ENCODE assay signal across 20 mouse cellular contexts in genomic region chr17:5334567-5334966, GRCm38 (mm10).
DNase-seq lines count a peak whose midpoint lies in the region; ATAC-seq and TF ChIP-seq lines count a peak whose summit lies in the region.
"Had no signal": no experiment of that assay in that cellular context is flagged by ENCODE, and none has a peak within 500 bp of the region (broad histone marks: within the 10 kb centered on the region; RNA-seq: fewer than 3 reads in every experiment).

No protein-coding gene starts in this region.

- H3K4me2 ChIP-seq in forebrain, postnatal 0 days (ENCODE audit: low read depth) = no peak overlapping the region
- H3K4me2 ChIP-seq in forebrain, embryonic 11.5 days (ENCODE audit: low read depth, low read length, severe bottlenecking) = no peak overlapping the region
- no peak overlapping the region for H3K4me2 ChIP-seq in hindbrain, embryonic 14.5 days (replicated peaks)
- no peak overlapping the region for H3K4me2 ChIP-seq in hindbrain, embryonic 16.5 days (ENCODE audit: low read length)
- H3K4me2 ChIP-seq in midbrain, postnatal 0 days (ENCODE audit: low read depth, low read length, poor library complexity, severe bottlenecking) = no peak overlapping the region
- H3K4me2 ChIP-seq in midbrain, embryonic 16.5 days (ENCODE audit: low read length) = no peak overlapping the region
- H3K4me2 ChIP-seq in stomach, postnatal 0 days (replicated peaks; ENCODE audit: low read depth) = no peak overlapping the region
- H3K4me2 ChIP-seq: forebrain, embryonic 12.5 days; heart, embryonic 13.5 days had no signal

- no peak overlapping the region for H3K4me3 ChIP-seq in forebrain, postnatal 0 days (ENCODE audit: low read depth, low read length)
- H3K4me3 ChIP-seq in forebrain, embryonic 11.5 days (ENCODE audit: low read depth, low read length) = no peak overlapping the region
- H3K4me3 ChIP-seq in hindbrain, embryonic 14.5 days (replicated peaks; ENCODE audit: low read length) = no peak overlapping the region
- H3K4me3 ChIP-seq in hindbrain, embryonic 16.5 days (ENCODE audit: low read length) = no peak overlapping the region
- no peak overlapping the region for H3K4me3 ChIP-seq in midbrain, postnatal 0 days (ENCODE audit: low read depth, low read length)
- no peak overlapping the region for H3K4me3 ChIP-seq in midbrain, embryonic 16.5 days (ENCODE audit: low read depth, low read length)
- H3K4me3 ChIP-seq in stomach, postnatal 0 days (ENCODE audit: low read depth, low read length) = no peak overlapping the region
- H3K4me3 ChIP-seq: forebrain, embryonic 12.5 days; heart, embryonic 13.5 days; hindbrain, embryonic 10.5 days had no signal

- peak; percentile 10; the same call in 1 of the 2 replicates for ATAC-seq in forebrain, postnatal 0 days
- ATAC-seq in forebrain, embryonic 11.5 days (replicated peaks; ENCODE audit: low FRiP score) = no peak
- peak; percentile 40; the same call in 1 of the 2 replicates for ATAC-seq in hindbrain, embryonic 14.5 days (ENCODE audit: low FRiP score)
- no peak; the same call in 1 of the 2 replicates for ATAC-seq in hindbrain, embryonic 16.5 days
- no peak for ATAC-seq in midbrain, postnatal 0 days (ENCODE audit: low FRiP score)
- ATAC-seq in midbrain, embryonic 16.5 days = no peak
- ATAC-seq in stomach, postnatal 0 days (ENCODE audit: low FRiP score, low TSS enrichment) = peak; percentile 39; the same call in 1 of the 2 replicates
- ATAC-seq: CD4-positive, CD25-positive, alpha-beta regulatory T cell, adult 4 months had no signal

- no peak overlapping the region for H3K9ac ChIP-seq in forebrain, postnatal 0 days
- H3K9ac ChIP-seq in forebrain, embryonic 11.5 days (ENCODE audit: low read length) = no peak overlapping the region
- no peak overlapping the region for H3K9ac ChIP-seq in hindbrain, embryonic 14.5 days
- H3K9ac ChIP-seq in hindbrain, embryonic 16.5 days (ENCODE audit: low read depth, low read length) = no peak overlapping the region
- no peak overlapping the region for H3K9ac ChIP-seq in midbrain, postnatal 0 days (replicated peaks; ENCODE audit: low read length, poor library complexity, severe bottlenecking)
- H3K9ac ChIP-seq in midbrain, embryonic 16.5 days (ENCODE audit: low read depth, low read length) = no peak overlapping the region
- no peak overlapping the region for H3K9ac ChIP-seq in stomach, postnatal 0 days (ENCODE audit: low read length)
- H3K9ac ChIP-seq: forebrain, embryonic 12.5 days; heart, embryonic 13.5 days; liver, embryonic 14.5 days had no signal

- 86% methylated on average over 7 of the region's 7 CpGs for WGBS in forebrain, postnatal 0 days
- 92% methylated on average over 7 of the region's 7 CpGs for WGBS in forebrain, embryonic 11.5 days
- 90% methylated on average over 7 of the region's 7 CpGs for WGBS in hindbrain, embryonic 14.5 days
- 94% methylated on average over 7 of the region's 7 CpGs for WGBS in hindbrain, embryonic 16.5 days
- 87% methylated on average over 7 of the region's 7 CpGs for WGBS in midbrain, postnatal 0 days
- WGBS in midbrain, embryonic 16.5 days = 91% methylated on average over 7 of the region's 7 CpGs
- 59% methylated on average over 7 of the region's 7 CpGs for WGBS in stomach, postnatal 0 days

- no peaks in the 10 kb centered on the region for H3K4me1 ChIP-seq in forebrain, postnatal 0 days (ENCODE audit: insufficient read depth)
- H3K4me1 ChIP-seq in forebrain, embryonic 11.5 days (replicated peaks; ENCODE audit: control insufficient read depth, insufficient read depth, low read length) = no peaks in the 10 kb centered on the region
- H3K4me1 ChIP-seq in hindbrain, embryonic 14.5 days (replicated peaks; ENCODE audit: control insufficient read depth, insufficient read depth, low read length) = no peaks in the 10 kb centered on the region
- H3K4me1 ChIP-seq in hindbrain, embryonic 16.5 days (ENCODE audit: control insufficient read depth, insufficient read depth, low read depth, low read length) = no peaks in the 10 kb centered on the region
- H3K4me1 ChIP-seq in midbrain, postnatal 0 days (ENCODE audit: insufficient read depth, low read length) = no peaks in the 10 kb centered on the region
- H3K4me1 ChIP-seq in midbrain, embryonic 16.5 days (ENCODE audit: control insufficient read depth, insufficient read depth, low read length) = 0 out of 2 replicates have a peak, but pooled peaks cover 2% of the 10 kb centered on the region
- no peaks in the 10 kb centered on the region for H3K4me1 ChIP-seq in stomach, postnatal 0 days (replicated peaks; ENCODE audit: control insufficient read depth, insufficient read depth)
- H3K4me1 ChIP-seq: forebrain, embryonic 12.5 days; heart, embryonic 13.5 days; hindbrain, embryonic 10.5 days had no signal

- no peak for DNase-seq in forebrain, postnatal 0 days
- DNase-seq in forebrain, embryonic 11.5 days (ENCODE audit: low spot score) = no peak
- DNase-seq in hindbrain, embryonic 14.5 days (ENCODE audit: low spot score) = no peak
- peak; percentile 23 for DNase-seq in midbrain, postnatal 0 days (ENCODE audit: low spot score)
- DNase-seq in stomach, postnatal 0 days (ENCODE audit: low spot score) = no peak
- DNase-seq in right cerebral cortex, postnatal 25 days = no peak
- DNase-seq: adrenal gland, postnatal 25 days; cerebellum, adult 11-12 months; cerebellum, postnatal 14 days; gastrocnemius, postnatal 36 days; kidney, postnatal 36 days; retina, postnatal 1 day; thymus, postnatal 4 days had no signal

- no peak for TF ChIP-seq CTCF in forebrain, postnatal 0 days (IDR thresholded peaks at IDR 0.05; ENCODE audit: low read depth)
- TF ChIP-seq CTCF in midbrain, postnatal 0 days (IDR thresholded peaks at IDR 0.05) = no peak
- TF ChIP-seq CTCF in stomach, postnatal 0 days (IDR thresholded peaks at IDR 0.05; ENCODE audit: low read depth) = no peak

- TF ChIP-seq EP300 in stomach, postnatal 0 days (optimal IDR thresholded peaks at IDR 0.05) = no peak

- no peak overlapping the region for H3K27ac ChIP-seq in forebrain, postnatal 0 days (ENCODE audit: low read depth, low read length)
- H3K27ac ChIP-seq in forebrain, embryonic 11.5 days (ENCODE audit: low read depth, low read length) = no peak overlapping the region
- H3K27ac ChIP-seq in hindbrain, embryonic 14.5 days = no peak overlapping the region
- H3K27ac ChIP-seq in hindbrain, embryonic 16.5 days (ENCODE audit: low read depth, low read length) = no peak overlapping the region
- H3K27ac ChIP-seq in midbrain, postnatal 0 days (ENCODE audit: low read depth, low read length) = no peak overlapping the region
- H3K27ac ChIP-seq in midbrain, embryonic 16.5 days (ENCODE audit: low read length) = no peak overlapping the region
- peak overlapping the region; percentile 71 for H3K27ac ChIP-seq in stomach, postnatal 0 days (replicated peaks)
- H3K27ac ChIP-seq: forebrain, embryonic 12.5 days; heart, embryonic 13.5 days; hindbrain, embryonic 10.5 days; liver, embryonic 14.5 days had no signal

- H3K36me3 ChIP-seq in forebrain, postnatal 0 days (ENCODE audit: insufficient read depth) = peaks cover 77% of the 10 kb centered on the region
- H3K36me3 ChIP-seq in forebrain, embryonic 11.5 days (ENCODE audit: control insufficient read depth, insufficient read depth, low read length) = peaks cover 11% of the 10 kb centered on the region
- H3K36me3 ChIP-seq in hindbrain, embryonic 14.5 days (replicated peaks; ENCODE audit: control insufficient read depth, insufficient read depth) = peaks cover 87% of the 10 kb centered on the region
- peaks cover 27% of the 10 kb centered on the region for H3K36me3 ChIP-seq in hindbrain, embryonic 16.5 days (ENCODE audit: control insufficient read depth, insufficient read depth, low read length)
- peaks cover 42% of the 10 kb centered on the region for H3K36me3 ChIP-seq in midbrain, postnatal 0 days (ENCODE audit: insufficient read depth, low read length)
- peaks cover 36% of the 10 kb centered on the region for H3K36me3 ChIP-seq in midbrain, embryonic 16.5 days (ENCODE audit: control insufficient read depth, insufficient read depth, low read length)
- peaks cover 42% of the 10 kb centered on the region for H3K36me3 ChIP-seq in stomach, postnatal 0 days (ENCODE audit: control insufficient read depth, insufficient read depth, low read length)

- H3K9me3 ChIP-seq in forebrain, postnatal 0 days (ENCODE audit: low read length) = no peaks in the 10 kb centered on the region
- H3K9me3 ChIP-seq in forebrain, embryonic 11.5 days (ENCODE audit: control insufficient read depth, low read length) = peaks cover 2% of the 10 kb centered on the region; the same call in 1 of the 2 replicates
- H3K9me3 ChIP-seq in hindbrain, embryonic 14.5 days (ENCODE audit: control insufficient read depth, low read length) = no peaks in the 10 kb centered on the region
- H3K9me3 ChIP-seq in hindbrain, embryonic 16.5 days (ENCODE audit: control insufficient read depth, low read length) = no peaks in the 10 kb centered on the region
- no peaks in the 10 kb centered on the region for H3K9me3 ChIP-seq in midbrain, postnatal 0 days (ENCODE audit: low read length)
- no peaks in the 10 kb centered on the region for H3K9me3 ChIP-seq in midbrain, embryonic 16.5 days (replicated peaks; ENCODE audit: control insufficient read depth, low read length, poor library complexity, severe bottlenecking)
- H3K9me3 ChIP-seq in stomach, postnatal 0 days (ENCODE audit: control insufficient read depth, low read length) = no peaks in the 10 kb centered on the region
- H3K9me3 ChIP-seq: forebrain, embryonic 12.5 days; heart, embryonic 13.5 days had no signal

- no peaks in the 10 kb centered on the region for H3K27me3 ChIP-seq in forebrain, postnatal 0 days (ENCODE audit: insufficient read depth, low read length)
- no peaks in the 10 kb centered on the region for H3K27me3 ChIP-seq in forebrain, embryonic 11.5 days (ENCODE audit: control insufficient read depth, insufficient read depth, low read length)
- H3K27me3 ChIP-seq in hindbrain, embryonic 14.5 days (ENCODE audit: control insufficient read depth, insufficient read depth, low read length) = no peaks in the 10 kb centered on the region
- H3K27me3 ChIP-seq in hindbrain, embryonic 16.5 days (replicated peaks; ENCODE audit: control insufficient read depth, insufficient read depth, low read length) = no peaks in the 10 kb centered on the region
- no peaks in the 10 kb centered on the region for H3K27me3 ChIP-seq in midbrain, postnatal 0 days (ENCODE audit: insufficient read depth, low read length)
- no peaks in the 10 kb centered on the region for H3K27me3 ChIP-seq in midbrain, embryonic 16.5 days (ENCODE audit: control insufficient read depth, insufficient read depth, low read depth, low read length)
- no peaks in the 10 kb centered on the region for H3K27me3 ChIP-seq in stomach, postnatal 0 days (ENCODE audit: control insufficient read depth, insufficient read depth, low read length)
- H3K27me3 ChIP-seq: forebrain, embryonic 12.5 days; heart, embryonic 13.5 days had no signal

Comparison
In these comparisons a context has a peak if more than half of its experiments do, and no peak if none do; other contexts are left out.
1. ATAC-seq: peak in forebrain, postnatal 0 days (single experiment), hindbrain, embryonic 14.5 days (single experiment) and stomach, postnatal 0 days (single experiment); none in forebrain, embryonic 11.5 days (single experiment), hindbrain, embryonic 16.5 days (single experiment), midbrain, postnatal 0 days (single experiment) and midbrain, embryonic 16.5 days (single experiment).